Mouse (Mus musculus) megakaryocyte, embryonic 14.5 days (primary cell): ENCODE data around the gene Myh1. TPM values are rescaled to one million over a fixed set of nuclear protein-coding genes. Genes with fewer than 3 reads are reported as not detected.

ENCODE experiments used
- H3K27me3 ChIP-seq: replicated peaks from 2 replicates; pipeline ENCODE3; 2012; ENCODE audit warnings: inconsistent platforms
- H3K36me3 ChIP-seq: replicated peaks from 2 replicates; pipeline ENCODE3; 2012; ENCODE audit warnings: low read length, inconsistent platforms, mixed read lengths
- H3K4me1 ChIP-seq: 2 replicates; pipeline ENCODE4 v1.6.1; 2012; ENCODE audit warnings: inconsistent platforms
- H3K4me3 ChIP-seq: replicated peaks from 2 replicates; pipeline ENCODE3; 2012; ENCODE audit warnings: moderate library complexity, mild to moderate bottlenecking, inconsistent platforms
- H3K9me3 ChIP-seq: 2 replicates; pipeline ENCODE4 v1.6.1; 2012; ENCODE audit warnings: inconsistent platforms
- FLI1 ChIP-seq: IDR thresholded peaks from 2 replicates; pipeline ENCODE4 v1.6.1; 2012; ENCODE audit warnings: low read length, inconsistent platforms, mixed read lengths
- GATA1 ChIP-seq: IDR thresholded peaks from 3 replicates; pipeline ENCODE4 v1.6.1; 2012; ENCODE audit warnings: mixed read lengths, low read length, inconsistent platforms, borderline replicate concordance
- polyA plus RNA-seq: library from polyadenylated mRNA; stranded (reverse); fragments of >175 nt; gene quantifications from 2 replicates; pipeline ENCODE4 v1.2.3, GENCODE M21; 2012; ENCODE audit warnings: low replicate concordance; ENCODE audit not compliant: insufficient read depth

The Myh1 gene
- polyA plus RNA-seq, 1 experiment = not detected

GRCm38 (mm10) chr11:67169301-67169700 is 30.6 kb upstream of the Myh1 start:
- Histone ChIP-seq H3K4me3 (no peak overlapping the region), H3K4me1 (no peaks in the 10 kb centered on the region), H3K36me3 (no peaks in the 10 kb centered on the region), H3K9me3 (no peaks in the 10 kb centered on the region), H3K27me3 (no peaks in the 10 kb centered on the region)
- TF ChIP-seq GATA1 = no peak

GRCm38 (mm10) chr11:67170727-67171126 is 29.1 kb upstream of the Myh1 start, which contains the start of gene Myh2:
TSS of gene Myh2 (plus strand) at chr11:67171027.
- Histone ChIP-seq H3K4me1 (no peaks in the 10 kb centered on the region), H3K27me3 (no peaks in the 10 kb centered on the region), H3K4me3 (no peak within 1 kb of the TSS), H3K9me3 (no peaks in the 10 kb centered on the region), H3K36me3 (no peaks in the 10 kb centered on the region)
- TF ChIP-seq GATA1 (no peak), FLI1 (no peak)

- H3K4me3 ChIP-seq = no peak overlapping the region
- TF ChIP-seq FLI1 = no peak
- no peak for TF ChIP-seq GATA1
Observed at GRCm38 (mm10) chr11:67172439-67172838, 27.4 kb upstream of the Myh1 start.

GRCm38 (mm10) chr11:67176376-67176775 is 23.5 kb upstream of the Myh1 start:
- Histone ChIP-seq H3K9me3 (no peaks in the 10 kb centered on the region), H3K27me3 (no peaks in the 10 kb centered on the region)
- TF ChIP-seq FLI1 (no peak), GATA1 (no peak)

More at GRCm38 (mm10) chr11:67172439-67172838, 27.4 kb upstream of the Myh1 start:
- Histone ChIP-seq H3K36me3 (no peaks in the 10 kb centered on the region), H3K27me3 (no peaks in the 10 kb centered on the region), H3K9me3 (no peaks in the 10 kb centered on the region), H3K4me1 (no peaks in the 10 kb centered on the region)

GRCm38 (mm10) chr11:67190316-67190715 is 9.5 kb upstream of the Myh1 start:
- no peaks in the 10 kb centered on the region for H3K36me3 ChIP-seq
- TF ChIP-seq GATA1 = no peak
- TF ChIP-seq FLI1 = no peak
- peaks cover 5% of the 10 kb centered on the region; the same call in 1 of the 2 replicates for H3K9me3 ChIP-seq
- no peaks in the 10 kb centered on the region for H3K4me1 ChIP-seq
- no peaks in the 10 kb centered on the region for H3K27me3 ChIP-seq
- H3K4me3 ChIP-seq = no peak overlapping the region

More at GRCm38 (mm10) chr11:67176376-67176775, 23.5 kb upstream of the Myh1 start:
- Histone ChIP-seq H3K4me1 (no peaks in the 10 kb centered on the region), H3K4me3 (no peak overlapping the region), H3K36me3 (no peaks in the 10 kb centered on the region)

GRCm38 (mm10) chr11:67190814-67191213 is 9.0 kb upstream of the Myh1 start:
- peaks cover 5% of the 10 kb centered on the region; the same call in 1 of the 2 replicates for H3K9me3 ChIP-seq
- no peak for TF ChIP-seq FLI1
- no peaks in the 10 kb centered on the region for H3K27me3 ChIP-seq
- H3K36me3 ChIP-seq = no peaks in the 10 kb centered on the region
- H3K4me1 ChIP-seq = no peaks in the 10 kb centered on the region
- no peak overlapping the region for H3K4me3 ChIP-seq

- Histone ChIP-seq H3K36me3 (no peaks in the 10 kb centered on the region), H3K9me3 (peaks cover 8% of the 10 kb centered on the region), H3K4me3 (no peak overlapping the region), H3K4me1 (no peaks in the 10 kb centered on the region), H3K27me3 (no peaks in the 10 kb centered on the region)
- TF ChIP-seq FLI1 = no peak
- no peak for TF ChIP-seq GATA1
Observed at GRCm38 (mm10) chr11:67191496-67191895, 8.4 kb upstream of the Myh1 start.

GRCm38 (mm10) chr11:67199321-67199720 is 531 bp upstream of the Myh1 start:
- H3K4me1 ChIP-seq = no peaks in the 10 kb centered on the region
- H3K4me3 ChIP-seq = no peak overlapping the region
- H3K36me3 ChIP-seq = no peaks in the 10 kb centered on the region
- H3K27me3 ChIP-seq = no peaks in the 10 kb centered on the region
- peaks cover 5% of the 10 kb centered on the region for H3K9me3 ChIP-seq
- no peak for TF ChIP-seq GATA1
- no peak for TF ChIP-seq FLI1

- Histone ChIP-seq H3K9me3 (no peaks in the 10 kb centered on the region), H3K4me1 (no peaks in the 10 kb centered on the region), H3K27me3 (no peaks in the 10 kb centered on the region), H3K4me3 (no peak overlapping the region), H3K36me3 (no peaks in the 10 kb centered on the region)
- TF ChIP-seq GATA1 (no peak), FLI1 (no peak)
Observed at GRCm38 (mm10) chr11:67204766-67205165, 4.9 kb downstream of the Myh1 start.

GRCm38 (mm10) chr11:67221803-67222202 is 22.0 kb downstream of the Myh1 start:
- no peaks in the 10 kb centered on the region for H3K4me1 ChIP-seq
- H3K9me3 ChIP-seq = no peaks in the 10 kb centered on the region
- no peak for TF ChIP-seq FLI1
- no peak for TF ChIP-seq GATA1
- no peaks in the 10 kb centered on the region for H3K36me3 ChIP-seq
- no peaks in the 10 kb centered on the region for H3K27me3 ChIP-seq
- H3K4me3 ChIP-seq = no peak overlapping the region

GRCm38 (mm10) chr11:67224466-67224865 is 24.6 kb downstream of the Myh1 start:
- no peak for TF ChIP-seq GATA1
- no peak for TF ChIP-seq FLI1
- Histone ChIP-seq H3K4me1 (no peaks in the 10 kb centered on the region), H3K4me3 (no peak overlapping the region), H3K27me3 (no peaks in the 10 kb centered on the region), H3K9me3 (no peaks in the 10 kb centered on the region), H3K36me3 (no peaks in the 10 kb centered on the region)
